Mouse (Mus musculus) kidney, postnatal 0 days (tissue): ENCODE results near the gene Cog7. TPM values are rescaled to one million over a fixed set of nuclear protein-coding genes. Genes with fewer than 3 reads are reported as not detected.

Experiments used
- ATAC-seq: fragments of 200-750 bp; cut with Nextera tagmentation; replicated peaks from 2 replicates; pipeline ENCODE4 v1.8.0; 2017; ENCODE audit warnings: low read depth, moderate number of reproducible peaks, moderate TSS enrichment, moderate library complexity; ENCODE audit not compliant: low FRiP score
- DNase-seq: peaks from one replicate; pipeline ENCODE4 v3.0.0-alpha.2; 2016; ENCODE audit warnings: low spot score
- H3K27ac ChIP-seq: fragments of 300-500 bp; sonication (generic); 2 replicates; pipeline ENCODE4 v1.5.1; 2014; ENCODE audit warnings: mild to moderate bottlenecking
- H3K27me3 ChIP-seq: fragments of 300-500 bp; sonication (generic); 2 replicates; pipeline ENCODE4 v1.6.1; 2014; ENCODE audit warnings: low read length, mixed read lengths; ENCODE audit not compliant: insufficient read depth
- H3K36me3 ChIP-seq: fragments of 300-500 bp; sonication (generic); 2 replicates; pipeline ENCODE4 v1.6.1; 2014; ENCODE audit warnings: low read length, mixed read lengths; ENCODE audit not compliant: insufficient read depth
- H3K4me1 ChIP-seq: fragments of 300-500 bp; sonication (generic); replicated peaks from 2 replicates; pipeline ENCODE4 v1.6.1; 2014; ENCODE audit warnings: antibody characterized with exemption, low read length, mixed read lengths; ENCODE audit not compliant: insufficient read depth
- H3K4me2 ChIP-seq: fragments of 300-500 bp; sonication (generic); 2 replicates; pipeline ENCODE4 v1.6.1; 2014; ENCODE audit warnings: mild to moderate bottlenecking, low read length, moderate library complexity, mixed read lengths
- H3K4me3 ChIP-seq: fragments of 300-500 bp; sonication (generic); replicated peaks from 2 replicates; pipeline ENCODE4 v1.5.1; 2014; ENCODE audit warnings: low read depth, low read length
- H3K9ac ChIP-seq: fragments of 300-500 bp; sonication (generic); 2 replicates; pipeline ENCODE4 v1.6.1; 2014; ENCODE audit warnings: low read depth, low read length
- H3K9me3 ChIP-seq: fragments of 300-500 bp; sonication (generic); replicated peaks from 2 replicates; pipeline ENCODE4 v1.6.1; 2016; ENCODE audit warnings: low read length, inconsistent platforms, mixed read lengths
- CTCF ChIP-seq: IDR thresholded peaks from 2 replicates; pipeline ENCODE4 v1.5.1; 2016; ENCODE audit warnings: antibody characterized with exemption, low read depth, mild to moderate bottlenecking, moderate library complexity
- WGBS: fragments of 180-500 bp; shearing (Covaris S2); extraction: QIAGEN DNeasy Blood & Tissue Kit; methylation state at CpG from one replicate; pipeline ENCODE4 v1.1.7; 2014; 5-methylcytosine and 5-hydroxymethylcytosine counted together
- polyA plus RNA-seq: library from polyadenylated mRNA; unstranded; fragments of >200 nt; fragmentation: Nextera tagmentation; extraction: Ambion mirVana; gene quantifications from 2 replicates; pipeline ENCODE4 v1.2.1, GENCODE M21; 2015

Gene Cog7
- polyA plus RNA-seq, 1 experiment from 2014 or later: 11.6 TPM

DNA sequence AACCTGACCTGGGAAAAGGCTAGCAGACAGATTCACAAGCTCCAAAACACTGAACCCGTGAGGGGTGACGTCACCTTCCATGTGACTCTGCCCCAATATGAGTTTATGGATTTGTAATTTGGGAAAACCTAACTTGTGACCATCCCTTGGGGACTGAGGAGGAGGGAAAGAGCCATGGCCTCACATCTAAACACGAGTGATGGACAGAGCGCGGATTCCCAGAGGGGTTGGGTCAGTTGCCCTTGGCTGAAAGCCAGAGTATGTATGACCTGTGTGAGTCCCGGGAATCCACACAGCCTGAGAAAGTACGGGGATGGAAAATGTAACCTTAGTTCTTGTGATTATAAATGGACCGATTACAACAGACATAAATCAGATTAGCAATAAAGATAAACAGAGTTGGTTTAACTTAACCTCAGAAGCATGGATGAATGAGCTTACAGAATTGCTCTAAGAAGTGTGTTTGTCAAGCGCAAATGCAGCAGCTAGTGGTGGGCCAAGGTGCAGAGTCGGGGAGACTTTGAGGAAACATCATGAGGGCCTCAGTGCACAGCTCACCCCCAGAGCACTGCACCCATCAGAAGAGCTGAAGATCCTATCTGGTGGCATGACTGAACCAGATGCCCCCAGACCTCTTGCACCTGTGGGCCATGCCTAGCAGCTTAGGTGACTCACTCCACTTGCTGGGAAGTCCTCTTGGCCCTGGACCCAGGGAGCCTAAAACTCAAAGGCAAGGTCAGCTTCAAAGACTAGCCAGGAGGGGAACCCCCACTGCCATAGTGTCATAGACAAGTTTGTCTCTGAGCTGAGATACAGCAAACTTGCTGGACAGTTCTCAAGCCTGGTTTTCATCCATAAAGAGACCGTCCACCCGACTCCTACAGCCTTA is 45.4 kb downstream of the Cog7 start:
- ATAC-seq: peak; percentile 75

DNA sequence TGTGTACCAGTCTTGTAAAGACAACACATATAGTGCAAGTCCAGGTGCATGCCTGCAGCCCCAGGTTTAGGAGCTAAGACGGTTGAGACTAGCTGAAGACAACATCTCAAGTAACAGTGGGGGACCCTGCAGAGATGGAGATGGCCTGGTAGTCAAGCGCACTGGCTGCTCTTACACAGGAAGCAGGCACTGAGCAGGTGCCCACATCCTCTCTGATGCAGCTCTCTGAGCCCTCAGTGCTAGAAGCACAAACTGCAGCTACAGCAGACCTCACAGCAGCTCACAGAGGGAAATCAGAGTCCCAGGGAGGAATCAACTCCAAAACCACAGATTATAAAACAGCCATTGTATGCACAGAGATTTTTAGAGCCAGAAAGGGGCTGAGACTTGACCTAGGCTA is 47.2 kb downstream of the Cog7 start:
- no peaks in the 10 kb centered on the region for H3K9me3 ChIP-seq
- no peak overlapping the region for H3K9ac ChIP-seq
- WGBS: 81% methylated on average over 2 of the region's 2 CpGs
- peaks cover 13% of the 10 kb centered on the region; the same call in 1 of the 2 replicates for H3K36me3 ChIP-seq
- H3K27me3 ChIP-seq: no peaks in the 10 kb centered on the region
- no peaks in the 10 kb centered on the region for H3K4me1 ChIP-seq
- TF ChIP-seq CTCF: no peak
- no peak overlapping the region for H3K4me2 ChIP-seq
- DNase-seq (no peak), ATAC-seq (no peak)
- H3K27ac ChIP-seq: peak overlapping the region; percentile 73
- no peak overlapping the region for H3K4me3 ChIP-seq

More for the DNA sequence above, 45.4 kb downstream of the Cog7 start:
- H3K27ac ChIP-seq: peak overlapping the region; percentile 73
- DNase-seq: peak; percentile 71
- no peaks in the 10 kb centered on the region for H3K4me1 ChIP-seq
- no peak for TF ChIP-seq CTCF
- no peaks in the 10 kb centered on the region for H3K9me3 ChIP-seq
- H3K27me3 ChIP-seq: no peaks in the 10 kb centered on the region
- H3K9ac ChIP-seq: no peak overlapping the region
- 36% methylated on average over 12 of the region's 12 CpGs for WGBS
- 0 out of 2 replicates have a peak, but pooled peaks cover 3% of the 10 kb centered on the region for H3K36me3 ChIP-seq
- H3K4me3 ChIP-seq: no peak overlapping the region
- no peak overlapping the region for H3K4me2 ChIP-seq

DNA sequence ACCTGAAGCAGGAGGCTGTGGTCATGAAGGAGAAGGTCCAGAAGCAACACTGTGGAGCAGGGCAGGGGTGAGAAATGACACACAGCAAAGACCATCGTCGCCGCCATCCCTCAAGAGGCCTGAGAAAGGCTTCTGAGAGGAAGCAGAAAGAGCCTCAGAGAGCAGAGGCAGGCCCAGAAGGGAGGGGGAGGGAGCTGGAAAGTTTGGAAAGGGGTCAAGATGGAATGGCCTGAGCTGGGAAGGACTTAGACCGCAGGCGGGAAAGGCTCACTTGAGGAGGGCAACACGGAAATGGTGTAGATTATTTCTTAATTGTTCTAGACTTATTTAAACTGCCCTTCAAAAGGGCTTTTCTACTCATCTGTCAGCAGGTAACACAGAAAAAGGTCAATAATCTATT is 47.8 kb downstream of the Cog7 start:
- no peaks in the 10 kb centered on the region for H3K27me3 ChIP-seq
- H3K27ac ChIP-seq: peak overlapping the region; percentile 73
- H3K4me1 ChIP-seq: no peaks in the 10 kb centered on the region
- no peak overlapping the region for H3K9ac ChIP-seq
- 73% methylated on average over 6 of the region's 6 CpGs for WGBS
- H3K9me3 ChIP-seq: no peaks in the 10 kb centered on the region
- no peak overlapping the region for H3K4me3 ChIP-seq
- DNase-seq (no peak), ATAC-seq (no peak)
- H3K4me2 ChIP-seq: no peak overlapping the region
- no peak for TF ChIP-seq CTCF
- H3K36me3 ChIP-seq: peaks cover 15% of the 10 kb centered on the region; the same call in 1 of the 2 replicates

DNA sequence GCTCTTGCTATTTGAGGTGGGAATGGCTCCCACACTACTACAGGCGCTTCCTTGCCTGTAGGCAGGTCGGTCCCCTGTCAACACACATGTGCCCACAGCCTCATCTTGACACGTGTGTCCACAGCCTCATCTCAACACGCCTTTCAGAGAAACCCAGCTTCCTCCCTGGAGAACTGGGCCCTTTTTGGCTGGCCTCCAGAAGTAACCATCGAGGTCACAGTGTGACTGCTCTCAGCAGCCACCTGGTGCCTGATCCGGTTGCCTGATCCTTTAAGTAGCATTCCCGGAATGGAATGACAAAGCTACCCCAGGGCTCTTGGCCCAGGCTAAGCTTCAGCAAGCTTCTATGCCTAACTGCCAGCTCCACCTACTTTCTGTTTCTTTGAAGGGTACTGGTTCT is 50.3 kb downstream of the Cog7 start:
- DNase-seq: peak; percentile 19
- no peak for TF ChIP-seq CTCF
- 0 out of 2 replicates have a peak overlapping the region, but pooled peaks have one; percentile 42 for H3K27ac ChIP-seq
- no peaks in the 10 kb centered on the region for H3K4me1 ChIP-seq
- ATAC-seq: no peak; the same call in 1 of the 2 replicates
- peaks cover 22% of the 10 kb centered on the region; the same call in 1 of the 2 replicates for H3K36me3 ChIP-seq
- H3K4me2 ChIP-seq: no peak overlapping the region
- H3K27me3 ChIP-seq: no peaks in the 10 kb centered on the region
- no peak overlapping the region for H3K9ac ChIP-seq
- H3K4me3 ChIP-seq: no peak overlapping the region
- WGBS: 46% methylated on average over 7 of the region's 7 CpGs
- no peaks in the 10 kb centered on the region for H3K9me3 ChIP-seq

DNA sequence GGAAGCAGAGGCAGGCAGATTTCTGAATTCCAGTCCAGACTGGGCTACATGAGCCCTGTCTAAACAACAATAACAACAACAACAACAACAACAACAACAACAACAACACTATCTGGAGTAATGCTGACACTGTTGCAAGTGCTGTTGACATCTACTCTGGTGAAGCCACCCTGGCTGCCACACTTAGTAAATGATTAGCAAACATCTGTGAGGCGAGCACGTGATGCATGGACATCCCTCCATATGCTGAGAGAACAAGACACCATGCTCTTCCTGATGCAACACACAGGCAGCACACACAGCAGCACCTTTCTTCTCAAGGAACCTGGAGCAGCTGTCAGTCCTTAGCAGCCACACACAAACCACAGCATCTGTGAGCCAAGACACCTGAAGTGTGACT is 53.6 kb downstream of the Cog7 start:
- H3K4me2 ChIP-seq: no peak overlapping the region
- H3K27me3 ChIP-seq: no peaks in the 10 kb centered on the region
- 84% methylated on average over 2 of the region's 2 CpGs for WGBS
- H3K9me3 ChIP-seq: no peaks in the 10 kb centered on the region
- H3K4me1 ChIP-seq: no peaks in the 10 kb centered on the region
- H3K4me3 ChIP-seq: no peak overlapping the region
- H3K9ac ChIP-seq: no peak overlapping the region
- DNase-seq (no peak), ATAC-seq (0 out of 2 replicates have a peak, but pooled peaks have one; percentile 23)
- no peak for TF ChIP-seq CTCF
- no peak overlapping the region for H3K27ac ChIP-seq
- peaks cover 26% of the 10 kb centered on the region; the same call in 1 of the 2 replicates for H3K36me3 ChIP-seq

DNA sequence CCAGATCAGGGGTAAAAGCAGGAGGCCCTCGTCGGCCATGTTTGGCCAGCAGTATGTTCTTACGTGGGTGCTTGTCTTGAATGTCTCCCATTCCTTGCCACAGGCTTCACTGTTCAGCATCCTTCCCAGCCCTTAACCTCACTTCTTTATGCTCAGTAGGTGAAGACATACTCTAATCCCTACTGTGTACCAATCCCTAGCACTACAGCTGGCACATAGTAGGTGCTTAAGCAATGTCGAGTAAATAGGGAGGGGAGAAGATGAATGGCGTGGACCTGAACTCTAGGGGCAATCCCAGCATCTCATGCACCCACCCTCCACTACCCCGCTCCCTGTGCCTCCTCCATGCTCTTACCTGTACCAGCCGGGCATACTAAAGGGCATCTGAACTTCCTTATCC is 57.1 kb downstream of the Cog7 start:
- H3K9ac ChIP-seq: no peak overlapping the region
- DNase-seq (no peak), ATAC-seq (no peak)
- no peak overlapping the region for H3K4me2 ChIP-seq
- H3K27me3 ChIP-seq: no peaks in the 10 kb centered on the region
- no peak overlapping the region for H3K27ac ChIP-seq
- no peak for TF ChIP-seq CTCF
- H3K4me1 ChIP-seq: no peaks in the 10 kb centered on the region
- 0 out of 2 replicates have a peak, but pooled peaks cover 17% of the 10 kb centered on the region for H3K36me3 ChIP-seq
- H3K4me3 ChIP-seq: no peak overlapping the region
- no peaks in the 10 kb centered on the region for H3K9me3 ChIP-seq
- WGBS: 95% methylated on average over 7 of the region's 7 CpGs
